Mouse (Mus musculus): ENCODE data around the gene Smco4. TPM values are rescaled to one million over a fixed set of nuclear protein-coding genes. Genes with fewer than 3 reads are reported as not detected.

Smco4 gene
- total and polyA plus RNA-seq, 3 experiments, result not detected

GRCm38 (mm10) chr9:15516007-15516406 is 22.8 kb downstream of the Smco4 start:
- no peak overlapping the region for H3K9ac ChIP-seq (ENCODE audit: control insufficient read depth, low read depth, low read length, poor library complexity, severe bottlenecking)
- no peaks in the 10 kb centered on the region for H3K79me2 ChIP-seq (ENCODE audit: control insufficient read depth, insufficient read depth, low read length, poor library complexity)
- no peaks in the 10 kb centered on the region for H3K27me3 ChIP-seq (ENCODE audit: control insufficient read depth in 1 of 2, insufficient read depth in 2 of 2, low read length in 2 of 2)
- no peak overlapping the region for H3K4me3 ChIP-seq (ENCODE audit: control insufficient read depth in 1 of 2, insufficient read depth in 1 of 2, low read depth in 2 of 2, low read length in 2 of 2)
- no peaks in the 10 kb centered on the region for H3K36me3 ChIP-seq (ENCODE audit: control insufficient read depth in 1 of 2, insufficient read depth in 2 of 2, low read length in 2 of 2)
- no peaks in the 10 kb centered on the region for H3K9me3 ChIP-seq (replicated peaks; ENCODE audit: insufficient read depth, low read length)
- 0 out of 6 replicates have a peak, but pooled peaks of 1 of the 3 experiments have one; percentile 4 for TF ChIP-seq CTCF (IDR thresholded peaks at IDR 0.05 in 2 of 3, conservative IDR thresholded peaks at IDR 0.05 in 1 of 3; ENCODE audit: control insufficient read depth in 1 of 3, insufficient read depth in 1 of 3, low read depth in 2 of 3, low read length in 3 of 3, poor library complexity in 1 of 3, severe bottlenecking in 1 of 3)
- no peak for TF ChIP-seq ELF1 (IDR thresholded peaks at IDR 0.05; ENCODE audit: low read depth, low read length)
- no peaks in the 10 kb centered on the region for H3K4me1 ChIP-seq (ENCODE audit: control insufficient read depth in 1 of 2, insufficient read depth in 2 of 2, low read length in 2 of 2)
- H3K27ac ChIP-seq (ENCODE audit: control insufficient read depth, low read depth, low read length), result no peak overlapping the region
- DNase-seq (ENCODE audit: low read depth, low spot score), result no peak

GRCm38 (mm10) chr9:15517979-15518378 is 24.7 kb downstream of the Smco4 start:
- no peak overlapping the region for H3K9ac ChIP-seq (ENCODE audit: control insufficient read depth, low read depth, low read length, poor library complexity, severe bottlenecking)
- H3K4me3 ChIP-seq (ENCODE audit: control insufficient read depth in 1 of 2, insufficient read depth in 1 of 2, low read depth in 2 of 2, low read length in 2 of 2), result no peak overlapping the region
- H3K36me3 ChIP-seq (ENCODE audit: control insufficient read depth in 1 of 2, insufficient read depth in 2 of 2, low read length in 2 of 2), result no peaks in the 10 kb centered on the region

GRCm38 (mm10) chr9:15522348-15522747 is 29.1 kb downstream of the Smco4 start:
- TF ChIP-seq RAD21 (IDR thresholded peaks at IDR 0.05; ENCODE audit: low read depth, low read length), result no peak
- Histone ChIP-seq H3K27ac (ENCODE audit: control insufficient read depth, low read depth, low read length) (no peak overlapping the region), H3K27me3 (ENCODE audit: control insufficient read depth in 1 of 2, insufficient read depth in 2 of 2, low read length in 2 of 2) (no peaks in the 10 kb centered on the region), H3K4me3 (ENCODE audit: control insufficient read depth in 1 of 2, insufficient read depth in 1 of 2, low read depth in 2 of 2, low read length in 2 of 2) (no peak overlapping the region), H3K79me2 (ENCODE audit: control insufficient read depth, insufficient read depth, low read length, poor library complexity) (no peaks in the 10 kb centered on the region), H3K36me3 (ENCODE audit: control insufficient read depth in 1 of 2, insufficient read depth in 2 of 2, low read length in 2 of 2) (no peaks in the 10 kb centered on the region), H3K9me3 (replicated peaks; ENCODE audit: insufficient read depth, low read length) (no peaks in the 10 kb centered on the region), H3K4me1 (ENCODE audit: control insufficient read depth in 1 of 2, insufficient read depth in 2 of 2, low read length in 2 of 2) (no peaks in the 10 kb centered on the region), H3K9ac (ENCODE audit: control insufficient read depth, low read depth, low read length, poor library complexity, severe bottlenecking) (no peak overlapping the region)
- no peak for DNase-seq (ENCODE audit: low read depth, low spot score)

More at GRCm38 (mm10) chr9:15517979-15518378, 24.7 kb downstream of the Smco4 start:
- H3K79me2 ChIP-seq (ENCODE audit: control insufficient read depth, insufficient read depth, low read length, poor library complexity), result no peaks in the 10 kb centered on the region
- TF ChIP-seq TBP (IDR thresholded peaks at IDR 0.05; ENCODE audit: low read depth, low read length) (no peak), SIN3A (IDR thresholded peaks at IDR 0.05; ENCODE audit: low read length) (no peak), HCFC1 (IDR thresholded peaks at IDR 0.05; ENCODE audit: low read depth, low read length) (no peak), KAT2A (conservative IDR thresholded peaks at IDR 0.05; ENCODE audit: low read depth, low read length) (no peak), MYB (IDR thresholded peaks at IDR 0.05; ENCODE audit: low read depth, low read length) (no peak), ZC3H11A (IDR thresholded peaks at IDR 0.05; ENCODE audit: low read depth, low read length) (no peak), RCOR1 (IDR thresholded peaks at IDR 0.05; ENCODE audit: low read depth, low read length) (no peak), POLR2AphosphoS2 (IDR thresholded peaks at IDR 0.05; ENCODE audit: low read length) (no peak), ETS1 (IDR thresholded peaks at IDR 0.05; ENCODE audit: low read depth, low read length) (no peak), JUND (IDR thresholded peaks at IDR 0.05; ENCODE audit: low read depth, low read length) (no peak), ELF1 (IDR thresholded peaks at IDR 0.05; ENCODE audit: low read depth, low read length) (no peak), SMC3 (IDR thresholded peaks at IDR 0.05; ENCODE audit: low read depth, low read length) (no peak), ZKSCAN1 (IDR thresholded peaks at IDR 0.05; ENCODE audit: low read depth, low read length) (no peak), MYC (IDR thresholded peaks at IDR 0.05; ENCODE audit: low read depth, low read length) (no peak), USF1 (IDR thresholded peaks at IDR 0.05; ENCODE audit: low read depth, low read length) (no peak)
- no peaks in the 10 kb centered on the region for H3K4me1 ChIP-seq (ENCODE audit: control insufficient read depth in 1 of 2, insufficient read depth in 2 of 2, low read length in 2 of 2)
- H3K27me3 ChIP-seq (ENCODE audit: control insufficient read depth in 1 of 2, insufficient read depth in 2 of 2, low read length in 2 of 2), result no peaks in the 10 kb centered on the region
- no peak for DNase-seq (ENCODE audit: low read depth, low spot score)
- no peaks in the 10 kb centered on the region for H3K9me3 ChIP-seq (replicated peaks; ENCODE audit: insufficient read depth, low read length)
- no peak overlapping the region for H3K27ac ChIP-seq (ENCODE audit: control insufficient read depth, low read depth, low read length)

All from MEL (cell line).